Mouse (Mus musculus) adrenal gland, postnatal 36 days (tissue): ENCODE results near the gene Snx25. TPM values are rescaled to one million over a fixed set of nuclear protein-coding genes. Genes with fewer than 3 reads are reported as not detected.
"Not testable (repeated sequence)": the region's sequence is repeated elsewhere in the genome, so short reads cannot be mapped to it uniquely, and the experiment has no call there.

Experiments used
- DNase-seq, 2 experiments: peaks; one replicate each; pipeline ENCODE4 v3.0.0; 2021; ENCODE audit warnings: mixed read lengths in 1 of 2
- total RNA-seq, 2 experiments: library from RNA; stranded (reverse); gene quantifications; 2 replicates each; pipeline ENCODE4 v1.2.3; 2021

The Snx25 gene
- total RNA-seq, 2 experiments from 2014 or later, result 17.7 to 18.2 TPM

DNA sequence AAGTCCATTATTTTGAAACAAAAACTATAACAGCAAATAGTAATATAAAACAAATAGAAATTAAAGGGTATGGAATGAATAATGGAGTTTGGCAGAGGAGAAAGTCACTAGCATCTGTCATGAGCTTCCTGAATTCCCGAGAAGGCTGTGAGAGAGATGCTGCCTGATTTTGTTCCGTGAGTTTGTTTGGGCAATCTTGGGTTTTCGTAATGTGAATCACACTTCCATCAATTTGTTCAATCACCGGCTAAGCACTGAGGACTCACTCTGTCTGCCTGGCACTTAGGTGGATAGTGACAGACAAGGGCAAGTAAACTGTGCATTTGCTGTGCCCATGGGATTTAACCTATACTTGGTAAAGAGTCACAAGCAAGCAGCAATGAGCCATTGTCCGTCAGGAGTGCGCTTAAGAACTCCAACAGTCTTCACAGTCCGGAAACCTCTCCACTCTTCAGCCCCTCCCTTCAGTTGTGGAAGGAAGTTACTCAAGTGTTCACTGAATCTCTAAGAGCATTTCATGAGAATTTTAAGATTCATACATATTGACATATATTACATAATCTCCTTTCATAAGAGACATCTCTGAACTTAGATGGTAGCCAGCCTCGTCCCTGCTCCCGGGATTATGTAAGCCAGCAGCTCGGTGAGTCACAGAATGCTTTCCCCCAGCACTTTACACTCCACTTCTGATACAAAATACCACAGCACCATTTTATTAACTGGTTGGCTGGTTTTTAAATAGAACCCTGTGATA, 13.9 kb downstream of the Snx25 start:
- peak; percentile 16 to 20 for DNase-seq

DNA sequence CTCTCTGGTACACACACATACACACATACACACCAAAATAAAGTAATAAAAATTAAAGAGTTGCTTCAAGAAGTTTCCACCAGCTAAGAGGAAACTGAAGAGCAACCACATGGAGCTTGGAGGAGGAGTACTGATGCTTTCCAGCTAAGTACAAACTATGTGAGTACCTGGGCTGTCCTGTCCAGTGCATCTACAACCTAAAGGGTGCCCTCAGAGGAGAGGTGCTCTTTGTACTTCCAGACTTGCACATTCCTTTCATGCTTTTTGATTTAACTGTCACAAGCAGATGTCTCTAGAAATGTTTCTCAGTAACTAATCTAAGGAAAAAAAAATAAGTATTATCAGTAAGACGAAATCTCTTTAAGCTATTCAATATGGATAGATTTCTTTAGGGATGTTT, 14.6 kb downstream of the Snx25 start:
- DNase-seq, result no peak

GRCm38 (mm10) chr8:46135546-46135945, 16.4 kb downstream of the Snx25 start:
- DNase-seq, result not testable (repeated sequence)

GRCm38 (mm10) chr8:46130426-46130825, 21.5 kb downstream of the Snx25 start:
- DNase-seq, result peak; percentile 28 to 36

DNA sequence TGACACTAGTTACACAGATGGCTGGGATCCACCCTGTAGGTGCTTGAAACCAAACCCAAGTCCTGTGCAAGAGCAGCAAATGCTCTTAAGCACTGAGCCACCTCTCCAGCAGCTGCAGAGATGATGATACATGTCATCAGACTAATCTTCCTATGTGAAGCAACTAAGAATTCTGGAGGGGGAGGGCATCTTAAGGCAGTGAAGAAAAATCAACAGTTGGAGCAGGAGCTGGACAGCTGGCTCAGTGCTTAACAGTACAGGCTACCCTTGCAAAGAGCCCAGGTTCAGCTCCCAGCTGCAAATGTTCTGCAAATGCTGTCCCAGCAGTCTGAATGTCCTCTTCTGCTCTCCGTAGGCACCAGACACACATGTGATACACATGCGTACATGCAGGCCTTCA, 29.5 kb downstream of the Snx25 start:
- DNase-seq, result no peak

- no peak for DNase-seq
These were observed 32.8 kb downstream of the Snx25 start for GRCm38 (mm10) chr8:46119176-46119575.

DNA sequence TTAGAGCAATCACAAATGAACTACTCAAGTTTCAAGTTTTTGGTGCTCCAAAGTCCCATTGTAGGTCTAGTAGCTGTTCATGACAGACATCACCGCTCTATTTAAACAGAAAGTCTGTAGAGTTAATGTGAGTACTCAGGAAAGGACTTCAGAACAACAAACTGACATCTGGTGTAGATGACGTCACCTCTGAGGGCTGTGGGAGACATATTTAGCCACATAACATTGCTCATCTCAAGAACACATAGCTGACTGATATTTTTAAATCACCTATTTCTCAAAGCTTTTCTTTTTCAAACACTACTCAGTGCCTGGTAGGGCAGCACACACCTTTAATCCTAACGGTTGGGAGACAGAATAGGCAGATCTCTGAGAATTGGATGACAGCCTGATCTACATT, 34.8 kb downstream of the Snx25 start:
- no peak for DNase-seq

GRCm38 (mm10) chr8:46113421-46114170, 38.4 kb downstream of the Snx25 start:
- DNase-seq, result not testable (repeated sequence)

DNA sequence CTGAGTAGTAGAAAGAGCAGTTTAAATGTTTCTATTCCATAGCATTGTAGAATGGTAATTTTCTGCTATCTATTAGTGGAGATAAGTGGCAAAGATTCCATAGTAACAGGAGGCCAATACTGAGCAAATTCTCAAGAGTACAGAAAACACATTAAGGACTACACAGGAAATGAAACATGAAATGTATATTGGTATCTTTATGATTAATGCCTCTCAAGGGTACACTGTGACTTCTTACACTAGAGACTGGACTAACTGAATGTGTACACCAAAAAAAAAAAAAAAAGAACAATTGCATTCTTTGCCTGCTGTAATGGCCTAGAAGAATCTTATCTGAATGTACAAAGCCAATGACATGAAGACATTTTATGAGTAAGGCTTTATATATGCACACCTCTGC, 44.3 kb downstream of the Snx25 start:
- no peak for DNase-seq

GRCm38 (mm10) chr8:46103434-46103833, 48.5 kb downstream of the Snx25 start:
- no peak for DNase-seq

DNA sequence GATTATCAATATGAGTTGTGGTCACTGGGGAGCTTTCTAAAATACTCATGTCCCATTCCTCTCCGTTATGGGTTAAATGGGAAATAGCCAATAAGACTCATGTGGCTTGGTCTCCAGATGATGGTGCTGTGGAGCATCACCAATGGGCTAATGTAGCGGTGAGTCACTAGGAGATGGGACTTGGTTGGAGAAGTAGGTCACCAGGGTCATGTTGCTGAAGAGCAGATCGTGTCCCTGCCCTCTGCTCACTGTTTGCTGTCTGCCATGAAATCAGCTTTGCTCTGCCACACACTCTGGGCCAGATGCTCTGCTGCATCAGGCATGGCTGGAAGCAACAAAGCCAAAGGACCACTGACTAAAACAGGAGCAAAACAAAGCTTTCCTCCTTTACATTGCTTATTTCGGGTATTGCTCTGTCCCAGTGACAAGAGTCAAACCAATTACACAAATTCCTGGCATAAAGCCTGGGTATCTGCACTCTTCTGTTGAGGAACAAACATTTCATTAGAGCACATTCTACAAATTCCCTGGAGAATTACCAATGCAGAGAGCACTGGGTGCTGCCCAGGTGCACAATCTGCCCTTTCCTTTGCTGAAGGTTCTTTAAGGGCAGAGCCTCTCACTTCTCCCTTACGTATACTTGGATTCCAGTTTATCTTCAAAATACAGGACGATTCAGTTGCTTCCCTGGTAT, 59.1 kb downstream of the Snx25 start:
- DNase-seq, result peak; percentile 20 to 22

DNA sequence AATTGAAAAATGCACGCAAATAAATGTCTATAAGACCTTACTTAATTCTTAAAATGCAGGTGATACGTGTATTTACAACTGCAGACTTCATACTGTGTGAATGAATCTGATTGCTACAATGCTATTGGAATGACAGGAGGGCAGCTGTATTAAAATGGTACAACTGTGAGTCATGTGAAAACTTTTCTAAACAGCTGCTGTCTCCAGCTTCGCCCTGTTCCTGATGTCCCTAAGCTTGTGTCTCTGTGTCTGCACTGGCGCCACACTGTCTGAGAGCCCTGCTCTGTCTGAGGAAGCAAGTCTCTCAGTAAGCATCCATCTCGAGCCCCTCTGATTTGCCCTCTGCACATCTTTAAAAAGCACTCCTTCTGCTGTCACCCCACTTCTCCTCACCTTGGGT, 68.8 kb downstream of the Snx25 start:
- no peak for DNase-seq

- DNase-seq, result no peak
These were observed 70.9 kb downstream of the Snx25 start for GRCm38 (mm10) chr8:46081030-46081429.

DNA sequence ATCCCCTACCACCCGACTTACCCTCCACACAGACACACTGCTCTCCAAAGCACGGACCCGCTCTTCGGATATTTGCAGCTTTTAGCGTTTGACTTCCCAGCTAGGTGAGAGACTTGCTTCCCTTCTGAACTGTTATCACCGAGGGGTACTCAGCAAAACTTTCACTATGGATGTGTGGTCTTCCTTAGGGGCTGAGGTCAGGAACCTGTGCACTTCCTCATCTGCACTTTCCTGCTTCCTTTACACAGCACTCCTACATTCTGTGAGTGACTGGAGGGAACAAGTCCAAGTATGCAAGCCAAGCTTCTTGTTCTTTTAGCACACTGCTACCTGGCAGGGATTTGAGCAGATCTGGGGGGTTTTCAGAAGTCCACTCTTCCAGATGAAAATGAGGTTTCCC, 73.1 kb downstream of the Snx25 start:
- DNase-seq, result no peak

DNA sequence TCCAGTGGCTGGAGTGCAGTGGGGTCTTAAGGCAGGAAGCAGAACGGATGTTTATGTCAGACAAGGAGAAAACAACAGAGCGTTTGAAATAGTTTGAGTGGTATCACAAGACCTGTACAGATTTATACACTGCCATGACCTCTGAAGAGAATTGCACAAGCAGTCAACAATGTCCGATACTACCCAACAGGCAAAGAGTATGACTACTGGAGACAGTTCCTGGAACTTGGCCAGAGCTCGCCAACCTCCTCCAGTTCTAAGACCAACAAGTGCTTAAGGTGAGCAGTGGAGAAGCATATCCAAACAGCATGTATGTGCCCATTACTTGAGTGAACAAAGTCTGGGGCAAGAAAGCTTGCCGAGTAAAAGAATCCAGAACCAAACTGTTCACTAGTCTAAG, 76.7 kb downstream of the Snx25 start:
- DNase-seq, result peak; percentile 5 to 12

DNA sequence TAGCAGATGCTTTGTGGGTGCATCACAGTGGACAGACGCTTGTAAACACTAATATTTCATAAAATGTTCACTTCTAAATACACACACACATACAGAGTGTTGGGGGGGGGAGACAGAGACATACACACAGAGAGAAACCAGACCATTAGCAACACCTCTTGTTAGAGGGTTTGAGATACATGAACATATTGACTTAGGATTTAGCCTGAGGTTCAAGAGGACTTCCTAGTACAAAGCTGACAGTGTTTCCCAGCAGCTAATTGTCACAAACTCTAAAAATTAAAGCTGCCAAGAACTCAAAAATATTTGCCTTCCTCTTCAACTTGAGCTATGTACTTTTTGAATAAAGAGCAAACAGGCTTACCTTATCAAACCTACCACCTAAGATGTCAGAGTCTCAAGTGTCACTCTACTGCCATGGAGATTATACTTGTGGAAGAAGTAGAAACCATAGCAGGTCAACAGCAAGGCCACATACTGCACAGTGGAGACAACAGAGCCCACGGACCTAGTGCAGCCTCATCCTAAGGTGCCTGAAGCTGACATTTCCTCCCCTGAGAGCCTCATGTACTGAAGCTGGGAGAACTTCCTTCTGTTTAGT, 78.3 kb downstream of the Snx25 start:
- DNase-seq, result no peak

- no peak for DNase-seq
These were observed 79.2 kb downstream of the Snx25 start for GRCm38 (mm10) chr8:46072798-46073197.

DNA sequence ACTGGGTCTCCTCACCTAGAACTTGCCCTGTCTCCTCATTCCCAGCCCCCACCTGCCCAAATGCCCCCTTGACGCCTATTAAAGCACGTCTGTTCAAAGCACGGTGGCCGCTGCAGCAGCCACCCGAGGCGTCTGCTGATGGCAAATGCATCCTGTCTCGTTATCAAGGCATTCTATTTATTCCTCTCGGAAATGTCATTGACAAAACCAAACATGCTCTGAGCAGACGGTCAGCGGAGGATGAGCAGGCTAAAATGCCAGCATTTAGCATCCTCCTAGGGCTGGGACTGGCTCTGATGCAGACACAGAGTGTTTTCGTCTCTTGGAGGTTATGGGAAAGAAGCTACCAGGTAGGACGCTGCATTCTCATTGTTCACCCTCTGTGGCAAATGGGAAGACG, 111.7 kb downstream of the Snx25 start:
- DNase-seq, result no peak

DNA sequence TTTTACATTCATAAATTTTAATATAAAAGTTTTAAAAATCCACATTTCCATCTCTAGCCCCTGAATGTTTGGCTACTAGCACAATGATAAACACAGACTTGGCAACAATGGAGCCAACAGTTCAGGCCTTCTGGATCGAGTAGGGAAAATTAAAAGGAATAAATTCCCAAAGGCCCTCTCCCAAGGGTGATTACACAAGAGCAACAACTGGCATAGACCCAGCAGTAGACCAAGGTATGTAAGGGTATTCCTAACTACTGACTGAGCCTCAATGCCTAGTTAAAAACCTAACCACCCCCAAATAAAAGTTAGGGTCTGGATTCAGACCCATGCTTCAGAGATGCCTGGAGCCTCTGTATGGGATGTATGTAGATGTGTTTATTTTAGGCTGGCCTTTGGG, 112.3 kb downstream of the Snx25 start:
- no peak for DNase-seq

GRCm38 (mm10) chr8:46036217-46036616, 115.7 kb downstream of the Snx25 start:
- no peak for DNase-seq

DNA sequence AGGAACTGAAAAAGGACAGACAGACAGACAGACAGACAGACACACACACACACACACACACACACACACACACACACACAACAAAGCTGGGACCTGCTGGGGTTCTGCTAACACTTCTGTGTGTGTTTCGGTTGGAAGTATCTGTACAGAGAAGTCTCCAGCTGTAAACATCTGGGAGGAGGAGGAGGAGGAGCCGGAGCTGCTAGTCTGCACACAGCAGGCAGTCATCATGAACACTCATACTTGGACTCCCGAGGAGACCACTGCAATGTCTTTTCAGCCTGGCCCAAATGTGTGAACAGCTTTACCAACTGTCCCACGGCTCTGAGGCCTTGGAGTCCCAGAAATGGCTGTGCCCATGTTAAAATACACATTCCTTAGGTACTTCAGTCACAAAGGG, 127.6 kb downstream of the Snx25 start:
- DNase-seq, result no peak

GRCm38 (mm10) chr8:46022758-46023157, 129.2 kb downstream of the Snx25 start:
- DNase-seq, result no peak

DNA sequence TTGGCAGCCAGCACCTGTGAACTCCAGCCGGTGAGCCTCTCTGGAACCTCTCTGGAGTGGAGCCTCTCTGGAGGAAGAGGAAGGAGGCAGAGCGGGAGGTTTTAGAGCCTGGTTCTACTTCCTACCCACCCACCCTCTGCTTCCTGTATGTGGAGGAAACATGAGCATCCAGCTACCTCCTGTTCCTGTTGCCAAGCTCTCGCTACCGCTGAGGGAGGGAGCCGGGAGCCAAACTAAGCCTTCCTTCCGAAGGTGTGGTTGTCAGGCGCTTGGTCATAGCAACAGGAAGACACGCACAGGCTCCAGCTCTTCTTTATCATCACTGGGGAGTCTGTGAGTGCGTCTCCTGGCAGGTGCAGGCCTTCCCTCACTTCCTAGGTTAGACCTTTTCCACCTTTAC, 129.8 kb downstream of the Snx25 start:
- no peak for DNase-seq
